Mouse (Mus musculus): ENCODE measurements around the gene Dok4.

Dok4 gene

GRCm38 (mm10) chr8:94876197-94876730 lies at the start of gene Dok4:
TSS of gene Dok4 (minus strand) at chr8:94876330.
- peak; percentile 86 to 94 for DNase-seq (ENCODE audit: low spot score in 2 of 2)

DNA sequence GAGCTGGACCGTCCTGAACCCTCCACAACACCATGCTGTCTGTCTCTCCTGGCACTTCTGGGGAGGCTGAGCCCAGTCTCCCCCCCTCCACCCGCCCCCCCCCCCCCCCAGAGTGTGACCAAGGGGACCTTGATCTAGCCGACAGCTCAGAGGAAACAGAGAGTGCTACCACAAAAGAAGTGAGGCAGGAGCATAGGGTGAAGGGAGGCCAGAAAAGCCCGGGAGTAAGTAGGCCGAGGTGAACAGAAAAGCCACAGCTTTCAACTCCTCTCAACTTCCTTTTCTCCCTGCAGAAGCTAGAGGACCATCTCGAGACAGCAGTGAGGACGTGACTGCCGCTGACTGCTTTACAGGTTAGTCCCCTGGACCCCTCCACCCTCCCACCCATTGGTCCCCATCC lies 47.3 kb upstream of the Dok4 start, which contains the start of gene Adgrg5:
Adgrg5 (plus strand) TSS at position 290 of the 400 bp plus-strand sequence.
- DNase-seq (ENCODE audit: low spot score in 2 of 2) = no peak

DNA sequence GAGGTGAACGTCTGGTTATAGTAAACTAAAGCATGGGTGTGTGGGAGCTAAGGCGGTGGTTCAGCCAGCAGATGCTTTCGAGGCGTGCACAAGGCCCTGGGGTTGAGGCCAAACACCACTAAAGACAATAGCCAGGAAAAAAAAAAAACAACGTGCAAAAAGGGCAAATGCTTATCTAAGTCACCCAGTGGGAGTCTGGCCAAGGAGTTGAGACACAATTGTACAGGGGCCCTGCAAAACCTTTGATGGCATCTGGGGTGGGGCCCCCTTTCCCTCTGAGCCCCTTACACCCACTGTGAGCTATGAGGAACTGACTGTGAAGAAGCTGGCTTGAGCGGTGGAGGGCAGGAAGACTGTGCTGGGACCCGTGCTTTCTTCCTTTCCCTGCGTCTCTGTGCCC lies 46.5 kb upstream of the Dok4 start:
- no peak for DNase-seq (ENCODE audit: low spot score in 2 of 2)

DNA sequence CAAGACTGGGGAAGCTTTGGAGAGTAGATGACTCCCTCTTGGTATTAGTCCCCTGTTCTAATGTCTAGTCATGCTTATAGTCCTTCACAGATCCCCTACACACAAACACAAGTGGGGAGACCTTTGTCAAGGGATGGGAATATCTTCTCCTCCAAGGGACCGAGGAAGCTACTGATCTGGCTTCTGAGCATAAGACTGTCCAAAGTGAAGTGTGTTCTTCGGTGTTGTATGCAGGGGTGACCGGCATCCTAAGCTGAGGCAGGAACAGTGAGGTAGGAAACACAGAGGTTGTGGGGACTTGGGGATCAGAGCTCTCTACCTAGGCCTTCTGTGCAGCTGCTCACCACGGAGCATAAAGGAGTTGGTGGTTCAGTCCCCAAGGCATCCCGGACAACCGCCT lies 46.0 kb upstream of the Dok4 start:
- no peak for DNase-seq (ENCODE audit: low spot score in 2 of 2)

DNA sequence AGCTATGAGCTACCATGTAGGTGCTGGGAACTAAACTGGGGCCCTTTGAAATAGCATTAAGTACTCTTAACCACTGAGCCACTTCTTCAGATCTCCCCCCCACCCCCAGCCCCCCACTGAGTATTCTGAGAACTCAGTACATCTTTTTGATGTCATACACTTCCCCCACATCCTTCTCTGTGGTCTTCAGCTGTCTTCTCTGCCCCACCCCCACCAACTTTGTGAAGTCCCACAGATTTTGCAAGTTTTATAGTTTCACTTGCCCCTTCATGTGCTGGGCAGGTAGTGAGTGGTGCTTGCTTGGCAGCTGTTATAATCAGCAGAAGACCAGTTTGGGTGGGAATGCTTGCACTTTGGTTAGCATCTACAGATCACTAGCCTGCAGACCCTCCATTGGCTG lies 43.1 kb upstream of the Dok4 start:
- no peak for DNase-seq (ENCODE audit: low spot score in 2 of 2)

DNA sequence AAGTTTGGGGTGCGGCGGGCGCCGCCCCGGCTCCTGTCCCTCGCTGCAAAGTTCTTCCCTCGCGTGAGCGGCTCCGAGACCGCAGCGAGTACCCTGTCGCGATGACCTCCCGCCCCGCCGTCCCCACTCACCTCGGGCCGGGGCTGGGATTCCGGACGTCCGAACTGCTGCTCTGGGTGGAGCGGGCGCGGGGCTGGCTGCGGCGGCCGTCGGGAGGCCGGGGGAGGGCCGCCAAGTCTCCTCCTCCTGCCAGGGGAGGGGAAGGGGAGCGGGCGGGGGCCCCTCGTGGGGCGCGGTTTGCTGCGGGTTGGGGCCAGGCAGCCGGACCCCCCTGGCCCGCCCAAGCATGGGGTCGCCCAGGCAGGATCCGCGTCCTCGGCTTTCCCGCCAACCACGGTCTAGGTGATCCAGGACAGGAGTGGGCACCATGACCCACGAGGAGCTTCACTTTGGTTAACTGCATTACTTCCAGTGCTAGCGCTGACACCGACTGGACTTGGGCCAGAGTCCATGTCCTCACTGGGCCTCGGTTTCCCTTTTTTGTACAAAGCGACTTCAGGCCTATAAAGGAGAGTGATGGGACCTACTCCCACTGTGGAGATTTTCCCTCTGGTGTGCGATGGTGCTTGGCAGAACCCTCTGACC lies 41.8 kb upstream of the Dok4 start, which contains the start of gene Ccdc102a:
Ccdc102a (minus strand) TSS at position 248 of the 645 bp plus-strand sequence.
- DNase-seq (ENCODE audit: low spot score in 2 of 2) = peak; percentile 70 to 75

DNA sequence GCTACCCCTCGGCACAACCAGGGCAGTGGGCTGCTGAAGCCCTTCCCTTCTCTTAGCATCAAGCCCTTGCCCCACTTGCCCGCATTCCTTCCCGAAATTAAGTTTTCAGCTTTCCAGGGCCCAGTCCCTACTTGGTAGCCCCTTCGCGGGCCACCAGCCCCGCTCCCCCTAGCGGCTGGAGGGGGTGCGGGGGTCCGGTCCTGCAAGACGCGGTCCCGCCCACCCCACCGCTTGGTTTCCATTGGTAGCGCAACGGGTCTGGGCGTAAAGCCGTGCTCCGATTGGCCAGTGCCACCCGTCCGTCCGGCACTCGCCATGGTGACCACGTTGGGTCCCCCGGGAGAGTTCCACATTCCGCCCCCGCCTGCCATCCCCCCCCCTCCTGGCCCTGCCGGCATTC lies 41.2 kb upstream of the Dok4 start:
- DNase-seq (ENCODE audit: low spot score in 2 of 2) = peak; percentile 95 to 97

DNA sequence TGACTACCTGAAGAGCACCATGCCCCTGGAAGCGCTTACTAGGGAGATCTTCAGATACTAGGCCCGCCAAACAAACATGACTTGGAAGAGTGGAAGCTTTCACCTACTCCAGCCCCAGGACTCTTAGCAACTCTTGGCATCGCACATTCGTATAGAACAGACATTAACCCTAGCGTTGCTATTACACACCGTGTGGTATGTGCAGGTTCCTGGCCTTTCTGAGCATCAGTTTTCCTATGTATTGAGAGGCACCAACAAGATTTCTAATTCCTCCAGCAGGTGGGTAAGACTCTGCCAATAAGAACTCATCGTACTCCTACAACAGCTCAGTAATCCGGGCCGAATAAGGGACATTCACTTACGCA lies 40.8 kb upstream of the Dok4 start:
- no peak for DNase-seq (ENCODE audit: low spot score in 2 of 2)

GRCm38 (mm10) chr8:94916311-94916959 lies 40.3 kb upstream of the Dok4 start:
- DNase-seq (ENCODE audit: low spot score in 2 of 2) = no peak

GRCm38 (mm10) chr8:94914701-94915101 lies 38.6 kb upstream of the Dok4 start:
- no peak for DNase-seq (ENCODE audit: low spot score in 2 of 2)

GRCm38 (mm10) chr8:94914256-94914655 lies 38.1 kb upstream of the Dok4 start:
- no peak for DNase-seq (ENCODE audit: low spot score in 2 of 2)

DNA sequence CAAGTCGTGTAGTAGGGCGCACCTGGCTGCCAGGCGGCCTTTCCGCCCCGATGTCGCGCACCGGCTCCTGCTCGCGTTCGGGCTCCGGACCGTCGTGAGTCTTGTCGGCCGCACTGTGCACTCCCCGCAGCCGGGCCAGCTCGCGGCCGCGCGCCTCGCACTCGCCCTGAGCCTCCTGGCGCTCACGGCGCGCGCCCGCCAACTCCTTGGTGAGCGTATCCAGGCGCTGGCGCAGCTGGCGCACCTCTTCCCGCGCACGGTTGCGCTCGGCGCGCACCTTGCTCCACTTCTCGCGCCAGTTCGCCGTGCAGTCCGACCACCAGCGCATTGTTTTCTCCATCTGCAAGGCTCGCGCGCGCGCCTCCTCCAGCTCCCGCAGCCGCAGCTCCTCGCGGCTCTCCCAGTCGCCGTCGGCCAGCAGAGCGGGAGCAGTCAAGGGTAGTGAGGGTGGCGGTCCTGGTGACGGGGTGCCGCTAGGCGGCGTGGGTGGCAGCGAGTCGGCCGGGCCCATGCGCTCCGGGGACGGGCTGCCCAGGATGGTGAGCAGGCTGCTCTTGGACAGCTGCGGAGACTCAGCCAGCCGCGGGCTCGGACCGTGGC lies 37.0 kb upstream of the Dok4 start:
- peak; percentile 60 to 71 for DNase-seq (ENCODE audit: low spot score in 2 of 2)

DNA sequence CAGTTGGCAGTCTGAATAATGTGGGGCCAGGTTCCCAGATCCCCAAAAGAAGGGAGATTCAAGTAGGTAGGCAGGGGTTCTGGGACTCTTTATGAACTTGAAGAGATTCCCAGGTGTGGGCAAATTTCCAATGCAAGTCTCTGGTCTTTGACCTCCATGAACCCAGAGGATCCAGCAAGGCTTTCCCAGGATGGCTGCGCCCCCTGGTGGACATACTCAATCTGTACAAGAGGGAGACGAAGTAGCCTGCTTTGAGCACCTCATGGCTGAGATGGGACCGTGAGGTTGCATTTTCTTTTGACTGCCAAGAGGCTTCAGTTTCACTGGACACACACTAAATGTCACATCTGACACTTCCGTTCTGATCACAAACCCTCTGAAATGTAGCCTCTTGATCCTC lies 32.7 kb upstream of the Dok4 start:
- peak; percentile 65 to 83 for DNase-seq (ENCODE audit: low spot score in 2 of 2)

DNA sequence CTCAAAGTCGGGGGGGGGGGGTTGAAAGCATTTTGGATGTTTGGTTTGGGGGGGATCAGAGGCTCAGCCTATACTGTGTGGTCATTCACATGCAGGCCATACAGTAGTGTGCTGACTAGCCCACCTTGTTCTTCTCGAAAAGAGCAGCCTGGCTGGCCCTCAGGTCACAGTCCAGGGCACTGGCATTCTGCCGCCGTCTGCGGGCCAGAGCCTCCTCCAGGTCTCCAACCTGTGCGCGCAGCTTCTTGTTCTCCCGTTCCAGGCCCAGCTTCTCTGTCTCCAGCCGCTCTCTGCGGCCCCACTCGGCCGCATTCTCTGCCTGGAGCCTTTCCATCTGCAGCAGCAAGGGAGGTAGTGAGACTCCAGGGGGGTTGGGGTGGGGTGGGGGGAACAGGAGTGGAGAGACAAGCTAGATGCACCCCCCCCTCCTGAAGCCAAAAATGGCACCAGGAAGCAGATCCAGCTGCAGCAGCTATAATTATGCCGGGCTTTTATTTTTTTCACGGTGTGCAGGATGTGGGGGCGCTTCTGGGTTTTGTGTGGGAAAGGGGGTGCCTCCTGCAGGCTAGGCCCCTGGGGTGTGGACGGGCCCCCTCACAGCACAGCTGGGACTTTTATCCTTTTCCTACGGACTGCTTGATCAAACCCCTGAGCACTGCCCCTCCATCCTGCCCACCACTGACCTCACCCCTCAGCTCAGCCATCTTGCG lies 31.6 kb upstream of the Dok4 start:
- no peak for DNase-seq (ENCODE audit: low spot score in 2 of 2)

GRCm38 (mm10) chr8:94904450-94905175 lies 28.5 kb upstream of the Dok4 start:
- peak; percentile 81 to 90 for DNase-seq (ENCODE audit: low spot score in 2 of 2)

DNA sequence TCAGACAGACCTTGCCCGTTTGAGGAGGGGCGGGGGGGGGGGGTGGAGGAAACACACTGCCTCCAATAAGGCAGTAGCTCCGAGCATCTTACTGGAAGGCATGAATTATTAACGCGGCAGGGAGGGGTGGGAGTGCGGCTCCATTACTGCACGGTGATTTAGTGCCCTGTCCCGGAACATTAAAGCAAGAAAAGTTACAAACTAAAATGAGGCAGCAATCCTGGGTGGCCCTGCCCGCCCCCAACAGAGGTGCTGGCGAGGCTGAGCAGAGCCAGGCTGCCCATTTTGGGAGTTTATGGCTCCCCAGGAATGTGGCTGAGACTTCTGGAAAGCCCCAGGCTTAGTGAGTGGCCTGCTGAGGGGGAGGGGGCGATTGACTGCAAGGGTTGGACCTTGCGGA lies 27.6 kb upstream of the Dok4 start:
- peak in 1 of 2 experiments; percentile 54 for DNase-seq (ENCODE audit: low spot score in 2 of 2)

DNA sequence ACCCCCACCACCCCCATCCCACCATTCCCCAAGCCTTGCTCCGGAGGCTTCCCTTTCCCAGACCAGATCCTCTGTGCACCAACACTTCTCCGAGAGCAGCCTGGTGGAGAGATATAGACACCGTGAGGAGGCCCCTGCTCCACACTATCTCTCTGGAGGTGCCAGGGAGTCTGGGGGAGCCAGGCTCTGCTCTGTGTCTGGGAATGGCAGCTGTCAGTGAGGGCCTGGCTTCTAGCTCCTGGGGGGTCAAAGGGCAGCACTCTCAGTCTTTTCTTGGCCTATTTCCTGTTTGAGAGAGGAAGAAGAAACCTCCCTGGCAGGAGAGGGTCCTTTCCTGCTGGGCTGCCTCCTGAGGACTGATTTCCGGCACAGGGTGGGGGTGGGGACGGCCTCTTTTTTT lies 24.9 kb upstream of the Dok4 start:
- DNase-seq (ENCODE audit: low spot score in 2 of 2) = no peak

DNA sequence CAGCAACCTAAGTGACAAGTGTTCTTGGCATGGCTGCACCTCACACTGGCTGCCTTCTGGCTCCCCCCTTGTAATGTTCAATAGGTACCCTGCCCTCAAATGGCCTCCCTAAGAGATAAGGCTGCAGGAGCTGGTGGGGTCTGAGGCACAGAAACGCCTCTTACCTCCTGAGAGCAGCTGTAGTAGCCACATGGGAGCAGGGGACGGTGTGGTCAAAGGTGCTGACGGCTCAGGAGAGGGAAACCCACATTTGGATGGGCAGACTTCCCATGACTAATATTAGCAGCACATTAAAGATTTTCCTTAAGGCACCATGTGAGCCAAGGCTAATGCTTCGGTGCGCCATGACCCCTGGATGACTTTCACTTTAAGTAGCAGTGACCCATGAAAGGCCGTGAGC lies 24.5 kb upstream of the Dok4 start:
- DNase-seq (ENCODE audit: low spot score in 2 of 2) = no peak

DNA sequence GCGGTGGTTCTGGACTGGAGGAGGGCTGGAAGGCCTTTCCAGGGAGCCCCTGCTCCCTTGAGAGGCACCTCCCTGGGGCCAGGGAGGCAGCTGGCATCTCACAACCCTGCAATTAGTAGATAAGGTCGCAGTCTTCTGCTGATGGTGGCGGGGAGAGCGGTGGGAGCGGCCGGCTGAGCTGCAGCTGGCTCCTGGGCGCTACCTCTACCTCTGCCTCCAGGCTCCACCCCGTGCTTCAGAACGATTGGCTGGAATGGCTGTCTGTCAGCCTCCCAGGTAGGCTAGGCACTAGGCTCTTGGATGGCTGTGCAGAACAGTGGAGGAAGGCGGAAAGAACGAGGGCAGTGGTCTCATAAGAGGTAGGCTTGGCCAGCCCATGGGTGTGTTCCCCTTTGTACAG lies 23.1 kb upstream of the Dok4 start:
- no peak for DNase-seq (ENCODE audit: low spot score in 2 of 2)

DNA sequence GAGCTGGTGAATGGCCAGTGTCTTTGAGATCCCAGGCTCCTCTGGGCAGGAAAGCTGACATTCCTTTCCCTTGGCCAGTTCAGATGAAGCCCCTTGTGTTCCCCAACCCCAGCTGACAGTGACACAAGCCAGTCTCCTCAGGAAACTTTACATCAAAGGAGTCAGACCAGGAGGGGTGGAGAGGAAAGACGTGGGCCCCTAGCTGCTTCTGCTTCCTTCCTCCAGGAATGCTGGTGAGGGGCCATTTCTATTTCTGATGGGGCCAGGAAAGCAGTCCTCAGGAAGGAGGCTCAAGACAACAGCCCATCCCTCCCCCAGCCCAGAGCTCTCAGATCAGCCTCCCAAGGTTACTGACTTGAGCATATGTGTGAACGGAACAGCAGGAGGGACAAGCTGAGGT lies 16.8 kb upstream of the Dok4 start:
- no peak for DNase-seq (ENCODE audit: low spot score in 2 of 2)

DNA sequence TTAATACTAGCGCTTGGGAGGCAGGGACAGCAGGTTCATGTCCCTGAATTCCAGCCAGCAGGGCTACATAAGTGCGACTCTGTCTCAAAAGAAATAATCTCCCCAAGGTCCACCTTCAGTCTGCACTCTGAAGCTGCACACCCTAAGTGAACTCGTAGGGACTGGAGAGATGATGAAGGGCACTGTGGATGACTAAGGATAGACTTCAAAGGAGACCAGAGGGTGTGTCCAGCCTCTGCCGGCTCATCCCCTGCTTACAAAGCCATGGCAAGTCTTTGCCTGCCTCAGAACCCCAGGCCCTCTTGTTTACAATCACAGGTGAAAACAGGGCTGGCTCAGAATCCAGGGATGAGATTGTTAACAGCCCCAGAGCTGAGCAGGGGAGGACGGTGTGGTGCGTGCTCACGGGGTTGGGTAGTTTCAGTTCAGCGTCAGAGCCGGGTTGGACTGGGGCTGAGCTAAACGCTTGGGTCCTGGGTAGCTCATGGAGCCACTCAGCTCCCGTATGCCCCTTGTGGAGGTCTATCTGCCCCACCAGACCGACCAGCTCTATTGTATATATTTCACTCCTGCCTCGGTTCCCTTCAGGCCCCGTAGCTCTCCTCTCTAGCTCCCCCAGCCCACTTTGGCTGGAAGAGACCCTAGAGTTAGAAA lies 12.4 kb upstream of the Dok4 start:
- DNase-seq (ENCODE audit: low spot score in 2 of 2) = no peak
